Mouse (Mus musculus) midbrain, embryonic 13.5 days (tissue): ENCODE data around the gene Fyco1. TPM values are rescaled to one million over a fixed set of nuclear protein-coding genes. Genes with fewer than 3 reads are reported as not detected.
A peak's percentile ranks its signal among the peaks of the same experiment; 100 is the strongest.

Experiments
- ATAC-seq: fragments of 200-750 bp; cut with Nextera tagmentation; 2 replicates; pipeline ENCODE4 v1.8.0; 2017; ENCODE audit warnings: mild to moderate bottlenecking, moderate TSS enrichment, moderate library complexity
- H3K27ac ChIP-seq: fragments of 300-500 bp; sonication (generic); 2 replicates; pipeline ENCODE4 v1.5.1; 2015; ENCODE audit warnings: inconsistent platforms, mild to moderate bottlenecking, moderate library complexity
- H3K27me3 ChIP-seq: fragments of 300-500 bp; sonication (generic); 2 replicates; pipeline ENCODE4 v1.6.1; 2015; ENCODE audit warnings: mild to moderate bottlenecking, inconsistent platforms
- H3K36me3 ChIP-seq: fragments of 300-500 bp; sonication (generic); 2 replicates; pipeline ENCODE4 v1.6.1; 2015; ENCODE audit warnings: mild to moderate bottlenecking, inconsistent platforms
- H3K4me1 ChIP-seq: fragments of 300-500 bp; sonication (generic); replicated peaks from 2 replicates; pipeline ENCODE4 v1.6.1; 2015; ENCODE audit warnings: inconsistent platforms
- H3K4me2 ChIP-seq: fragments of 300-500 bp; sonication (generic); replicated peaks from 2 replicates; pipeline ENCODE4 v1.6.1; 2015; ENCODE audit warnings: moderate library complexity, mild to moderate bottlenecking, inconsistent platforms
- H3K4me3 ChIP-seq: fragments of 300-500 bp; sonication (generic); replicated peaks from 2 replicates; pipeline ENCODE4 v1.5.1; 2015; ENCODE audit warnings: mild to moderate bottlenecking, inconsistent platforms
- H3K9ac ChIP-seq: fragments of 300-500 bp; sonication (generic); replicated peaks from 2 replicates; pipeline ENCODE4 v1.6.1; 2015; ENCODE audit warnings: mild to moderate bottlenecking, inconsistent platforms
- H3K9me3 ChIP-seq: fragments of 300-500 bp; sonication (generic); 2 replicates; pipeline ENCODE4 v1.6.1; 2016; ENCODE audit warnings: mild to moderate bottlenecking, inconsistent platforms
- WGBS: fragments of 180-500 bp; shearing (Covaris S2); methylation state at CpG from one replicate; pipeline ENCODE4 v1.1.7; 2015; 5-methylcytosine and 5-hydroxymethylcytosine counted together
- polyA plus RNA-seq: library from polyadenylated mRNA; unstranded; fragments of >200 nt; fragmentation: Nextera tagmentation; extraction: Ambion mirVana; gene quantifications from 2 replicates; pipeline ENCODE4 v1.2.1, GENCODE M21; 2015

Gene Fyco1
- polyA plus RNA-seq, 1 experiment from 2014 or later = 11.1 TPM

- ATAC-seq = no peak
- no peaks in the 10 kb centered on the region for H3K36me3 ChIP-seq
- H3K4me3 ChIP-seq = no peak overlapping the region
- 84% methylated on average over 2 of the region's 2 CpGs for WGBS
- H3K27ac ChIP-seq = no peak overlapping the region
- H3K9ac ChIP-seq = peak overlapping the region; percentile 32; the same call in 1 of the 2 replicates
- H3K27me3 ChIP-seq = no peaks in the 10 kb centered on the region
- H3K4me2 ChIP-seq = peak overlapping the region; percentile 2; the same call in 1 of the 2 replicates
- H3K9me3 ChIP-seq = no peaks in the 10 kb centered on the region
- H3K4me1 ChIP-seq = peaks cover 15% of the 10 kb centered on the region
Observed at GRCm38 (mm10) chr9:123849976-123850695, 1.6 kb downstream of the Fyco1 start.

- no peak overlapping the region for H3K4me2 ChIP-seq
- no peaks in the 10 kb centered on the region for H3K36me3 ChIP-seq
- no peak overlapping the region for H3K27ac ChIP-seq
- H3K4me3 ChIP-seq = no peak overlapping the region
- no peaks in the 10 kb centered on the region for H3K9me3 ChIP-seq
- no peak for ATAC-seq
- H3K27me3 ChIP-seq = no peaks in the 10 kb centered on the region
- 94% methylated on average over 1 of the region's 1 CpGs for WGBS
- H3K9ac ChIP-seq = no peak overlapping the region
- H3K4me1 ChIP-seq = peaks cover 11% of the 10 kb centered on the region
Observed at GRCm38 (mm10) chr9:123846490-123846889, 5.2 kb downstream of the Fyco1 start.

GRCm38 (mm10) chr9:123845120-123845519 lies 6.6 kb downstream of the Fyco1 start:
- no peak overlapping the region for H3K4me3 ChIP-seq
- H3K4me1 ChIP-seq = peaks cover 1% of the 10 kb centered on the region; the same call in 1 of the 2 replicates
- H3K9ac ChIP-seq = no peak overlapping the region
- H3K9me3 ChIP-seq = no peaks in the 10 kb centered on the region
- no peak overlapping the region for H3K4me2 ChIP-seq
- H3K27me3 ChIP-seq = no peaks in the 10 kb centered on the region
- no peak overlapping the region for H3K27ac ChIP-seq
- WGBS = 86% methylated on average over 3 of the region's 3 CpGs
- H3K36me3 ChIP-seq = peaks cover 3% of the 10 kb centered on the region; the same call in 1 of the 2 replicates
- no peak for ATAC-seq

GRCm38 (mm10) chr9:123844468-123844867 lies 7.2 kb downstream of the Fyco1 start:
- 91% methylated on average over 3 of the region's 3 CpGs for WGBS
- peaks cover 6% of the 10 kb centered on the region; the same call in 1 of the 2 replicates for H3K36me3 ChIP-seq

GRCm38 (mm10) chr9:123840243-123840642 lies 11.5 kb downstream of the Fyco1 start:
- Histone ChIP-seq H3K9ac (no peak overlapping the region), H3K4me1 (no peaks in the 10 kb centered on the region), H3K27ac (no peak overlapping the region), H3K27me3 (no peaks in the 10 kb centered on the region), H3K4me3 (no peak overlapping the region), H3K9me3 (no peaks in the 10 kb centered on the region), H3K36me3 (peaks cover 39% of the 10 kb centered on the region), H3K4me2 (no peak overlapping the region)
- no peak for ATAC-seq
- 91% methylated on average over 6 of the region's 6 CpGs for WGBS

More at GRCm38 (mm10) chr9:123844468-123844867, 7.2 kb downstream of the Fyco1 start:
- H3K27ac ChIP-seq = no peak overlapping the region
- no peak overlapping the region for H3K4me3 ChIP-seq
- no peaks in the 10 kb centered on the region for H3K27me3 ChIP-seq
- no peak overlapping the region for H3K9ac ChIP-seq
- no peaks in the 10 kb centered on the region for H3K4me1 ChIP-seq
- ATAC-seq = no peak
- H3K9me3 ChIP-seq = no peaks in the 10 kb centered on the region
- no peak overlapping the region for H3K4me2 ChIP-seq

GRCm38 (mm10) chr9:123835851-123836250 lies 15.8 kb downstream of the Fyco1 start:
- no peaks in the 10 kb centered on the region for H3K4me1 ChIP-seq
- ATAC-seq = no peak
- 93% methylated on average over 3 of the region's 3 CpGs for WGBS
- H3K4me3 ChIP-seq = no peak overlapping the region
- H3K9me3 ChIP-seq = no peaks in the 10 kb centered on the region
- no peak overlapping the region for H3K9ac ChIP-seq
- no peak overlapping the region for H3K4me2 ChIP-seq
- H3K36me3 ChIP-seq = peaks cover 54% of the 10 kb centered on the region
- H3K27me3 ChIP-seq = no peaks in the 10 kb centered on the region
- H3K27ac ChIP-seq = no peak overlapping the region

- ATAC-seq = no peak
- Histone ChIP-seq H3K4me3 (no peak overlapping the region), H3K4me1 (no peaks in the 10 kb centered on the region), H3K27me3 (no peaks in the 10 kb centered on the region), H3K9me3 (no peaks in the 10 kb centered on the region), H3K9ac (no peak overlapping the region), H3K4me2 (no peak overlapping the region), H3K36me3 (peaks cover 61% of the 10 kb centered on the region), H3K27ac (no peak overlapping the region)
- 97% methylated on average over 4 of the region's 4 CpGs for WGBS
Observed at GRCm38 (mm10) chr9:123828916-123829315, 22.8 kb downstream of the Fyco1 start.

GRCm38 (mm10) chr9:123826631-123827030 lies 25.1 kb downstream of the Fyco1 start:
- H3K27me3 ChIP-seq = no peaks in the 10 kb centered on the region
- no peaks in the 10 kb centered on the region for H3K4me1 ChIP-seq
- no peak overlapping the region for H3K4me3 ChIP-seq
- peaks cover 80% of the 10 kb centered on the region for H3K36me3 ChIP-seq
- no peak overlapping the region for H3K9ac ChIP-seq
- no peaks in the 10 kb centered on the region for H3K9me3 ChIP-seq
- no peak for ATAC-seq
- 92% methylated on average over 3 of the region's 3 CpGs for WGBS
- H3K27ac ChIP-seq = no peak overlapping the region
- no peak overlapping the region for H3K4me2 ChIP-seq

GRCm38 (mm10) chr9:123818601-123819000 lies 33.1 kb downstream of the Fyco1 start:
- WGBS = 91% methylated on average over 2 of the region's 2 CpGs
- no peak overlapping the region for H3K4me3 ChIP-seq
- peaks cover 67% of the 10 kb centered on the region for H3K36me3 ChIP-seq
- no peaks in the 10 kb centered on the region for H3K27me3 ChIP-seq
- no peak overlapping the region for H3K4me2 ChIP-seq
- H3K27ac ChIP-seq = no peak overlapping the region
- H3K9me3 ChIP-seq = no peaks in the 10 kb centered on the region
- no peaks in the 10 kb centered on the region for H3K4me1 ChIP-seq
- ATAC-seq = no peak
- no peak overlapping the region for H3K9ac ChIP-seq

GRCm38 (mm10) chr9:123815996-123816395 lies 35.7 kb downstream of the Fyco1 start:
- H3K9me3 ChIP-seq = no peaks in the 10 kb centered on the region
- no peaks in the 10 kb centered on the region for H3K27me3 ChIP-seq
- no peak overlapping the region for H3K4me2 ChIP-seq
- no peak for ATAC-seq
- peaks cover 48% of the 10 kb centered on the region for H3K36me3 ChIP-seq
- no peaks in the 10 kb centered on the region for H3K4me1 ChIP-seq
- 100% methylated on average over 1 of the region's 1 CpGs for WGBS
- no peak overlapping the region for H3K27ac ChIP-seq
- H3K4me3 ChIP-seq = no peak overlapping the region
- no peak overlapping the region for H3K9ac ChIP-seq

- Histone ChIP-seq H3K9me3 (no peaks in the 10 kb centered on the region), H3K27ac (no peak overlapping the region), H3K27me3 (no peaks in the 10 kb centered on the region), H3K4me2 (no peak overlapping the region), H3K36me3 (peaks cover 43% of the 10 kb centered on the region), H3K4me3 (no peak overlapping the region), H3K4me1 (no peaks in the 10 kb centered on the region), H3K9ac (no peak overlapping the region)
- WGBS = 91% methylated on average over 3 of the region's 3 CpGs
- ATAC-seq = no peak
Observed at GRCm38 (mm10) chr9:123815444-123815843, 36.3 kb downstream of the Fyco1 start.

- Histone ChIP-seq H3K36me3 (peaks cover 49% of the 10 kb centered on the region), H3K9me3 (no peaks in the 10 kb centered on the region), H3K4me1 (no peaks in the 10 kb centered on the region), H3K9ac (no peak overlapping the region), H3K4me3 (no peak overlapping the region), H3K4me2 (no peak overlapping the region), H3K27me3 (no peaks in the 10 kb centered on the region), H3K27ac (no peak overlapping the region)
- no peak for ATAC-seq
- 76% methylated on average over 4 of the region's 4 CpGs for WGBS
Observed at GRCm38 (mm10) chr9:123814821-123815220, 36.9 kb downstream of the Fyco1 start.

- 80% methylated on average over 2 of the region's 2 CpGs for WGBS
- peaks cover 51% of the 10 kb centered on the region for H3K36me3 ChIP-seq
Observed at GRCm38 (mm10) chr9:123814326-123814725, 37.4 kb downstream of the Fyco1 start.

More at GRCm38 (mm10) chr9:123814326-123814725, 37.4 kb downstream of the Fyco1 start:
- no peak overlapping the region for H3K9ac ChIP-seq
- H3K4me1 ChIP-seq = no peaks in the 10 kb centered on the region
- no peaks in the 10 kb centered on the region for H3K9me3 ChIP-seq
- H3K4me2 ChIP-seq = no peak overlapping the region
- H3K27me3 ChIP-seq = no peaks in the 10 kb centered on the region
- no peak overlapping the region for H3K4me3 ChIP-seq
- ATAC-seq = no peak
- no peak overlapping the region for H3K27ac ChIP-seq
